Mouse (Mus musculus) liver, adult 2 months (tissue): Measurements from ENCODE around the gene Rpl39. TPM values are rescaled to one million over a fixed set of nuclear protein-coding genes. Genes with fewer than 3 reads are reported as not detected.
"Not testable (repeated sequence)": the region's sequence is repeated elsewhere in the genome, so short reads cannot be mapped to it uniquely, and the experiment has no call there.

Experiments used
- DNase-seq: peaks from one replicate; pipeline ENCODE4 v3.0.0-alpha.2; 2011; ENCODE audit warnings: low read depth, low spot score; ENCODE audit errors: extremely low read depth
- H3K27ac ChIP-seq: fragments of 200-500 bp; replicated peaks from 2 replicates; pipeline ENCODE4 v1.5.1; 2012; ENCODE audit warnings: low read depth, mild to moderate bottlenecking, control low read depth, inconsistent platforms, low read length; ENCODE audit not compliant: insufficient read depth
- H3K27me3 ChIP-seq: fragments of 200-500 bp; 2 replicates; pipeline ENCODE4 v1.6.1; 2012; ENCODE audit warnings: mild to moderate bottlenecking, moderate library complexity, low read length, inconsistent platforms; ENCODE audit not compliant: control insufficient read depth, insufficient read depth
- H3K36me3 ChIP-seq: fragments of 200-500 bp; 2 replicates; pipeline ENCODE4 v1.6.1; 2012; ENCODE audit warnings: low read length, inconsistent platforms; ENCODE audit not compliant: control insufficient read depth, insufficient read depth
- H3K4me1 ChIP-seq: fragments of 200-500 bp; 2 replicates; pipeline ENCODE4 v1.6.1; 2011; ENCODE audit warnings: low read length; ENCODE audit not compliant: control insufficient read depth, insufficient read depth
- H3K4me3 ChIP-seq: fragments of 200-500 bp; 2 replicates; pipeline ENCODE4 v1.5.1; 2011; ENCODE audit warnings: low read depth, mild to moderate bottlenecking, control low read depth, low read length, moderate library complexity; ENCODE audit not compliant: insufficient read depth
- H3K79me2 ChIP-seq: fragments of 200-500 bp; 2 replicates; pipeline ENCODE4 v1.6.1; 2012; ENCODE audit warnings: inconsistent platforms, mild to moderate bottlenecking, low read length, moderate library complexity; ENCODE audit not compliant: control insufficient read depth, insufficient read depth
- H3K9ac ChIP-seq: fragments of 200-500 bp; 2 replicates; pipeline ENCODE4 v1.6.1; 2012; ENCODE audit warnings: low read depth, mild to moderate bottlenecking, control low read depth, inconsistent platforms, low read length
- CTCF ChIP-seq: fragments of 200-500 bp; IDR thresholded peaks from 2 replicates; pipeline ENCODE4 v1.5.1; 2011; ENCODE audit warnings: low read depth, low read length, control low read depth
- POLR2A ChIP-seq: fragments of 200-500 bp; IDR thresholded peaks from 2 replicates; pipeline ENCODE4 v1.6.1; 2011; ENCODE audit warnings: low read length, control low read depth; ENCODE audit not compliant: insufficient read depth; ENCODE audit errors: extremely low read depth
- WGBS: fragments of 180-500 bp; shearing (Covaris S2); methylation state at CpG from one replicate; pipeline ENCODE4 v1.1.7; 2018; 5-methylcytosine and 5-hydroxymethylcytosine counted together
- polyA plus RNA-seq: library from polyadenylated mRNA; depleted of rRNA; stranded (reverse); fragments of >200 nt; gene quantifications from 2 replicates; pipeline ENCODE4 v1.2.3, GENCODE M21; 2012
- total RNA-seq: library from RNA; depleted of rRNA; stranded (reverse); fragments of >200 nt; gene quantifications from 2 replicates; pipeline ENCODE4 v1.2.3, GENCODE M21; 2014

Gene Rpl39
- total and polyA plus RNA-seq, 2 experiments = 35.1 to 175 TPM

GRCm38 (mm10) chrX:37095106-37095768, 10.0 kb upstream of the Rpl39 start:
- no peaks in the 10 kb centered on the region for H3K79me2 ChIP-seq
- no peaks in the 10 kb centered on the region for H3K4me1 ChIP-seq
- H3K27me3 ChIP-seq = no peaks in the 10 kb centered on the region
- peaks cover 22% of the 10 kb centered on the region for H3K36me3 ChIP-seq
- H3K4me3 ChIP-seq = no peak overlapping the region
- no peak for DNase-seq
- 95% methylated on average over 11 of the region's 11 CpGs for WGBS
- H3K27ac ChIP-seq = no peak overlapping the region
- no peak overlapping the region for H3K9ac ChIP-seq
- TF ChIP-seq CTCF = no peak

- TF ChIP-seq CTCF = no peak
- no peak for TF ChIP-seq POLR2A
- H3K27me3 ChIP-seq = no peaks in the 10 kb centered on the region
- no peaks in the 10 kb centered on the region for H3K79me2 ChIP-seq
- H3K36me3 ChIP-seq = peaks cover 11% of the 10 kb centered on the region; the same call in 1 of the 2 replicates
- WGBS = 62% methylated on average over 3 of the region's 3 CpGs
- DNase-seq = no peak
- H3K9ac ChIP-seq = no peak overlapping the region
- no peak overlapping the region for H3K27ac ChIP-seq
- H3K4me1 ChIP-seq = no peaks in the 10 kb centered on the region
- H3K4me3 ChIP-seq = no peak overlapping the region
Observed at GRCm38 (mm10) chrX:37091457-37091856, 6.3 kb upstream of the Rpl39 start.

- H3K27me3 ChIP-seq = no peaks in the 10 kb centered on the region
- WGBS = 94% methylated on average over 1 of the region's 1 CpGs
- H3K36me3 ChIP-seq = peaks cover 8% of the 10 kb centered on the region; the same call in 1 of the 2 replicates
- no peak for DNase-seq
- no peak overlapping the region for H3K9ac ChIP-seq
- H3K4me3 ChIP-seq = no peak overlapping the region
- no peaks in the 10 kb centered on the region for H3K79me2 ChIP-seq
- no peak overlapping the region for H3K27ac ChIP-seq
- H3K4me1 ChIP-seq = no peaks in the 10 kb centered on the region
- TF ChIP-seq POLR2A (no peak), CTCF (no peak)
Observed at GRCm38 (mm10) chrX:37088778-37089177, 3.6 kb upstream of the Rpl39 start.

GRCm38 (mm10) chrX:37085665-37086064, 463 bp upstream of the Rpl39 start:
- TF ChIP-seq POLR2A = no peak
- TF ChIP-seq CTCF = no peak
- peaks cover 4% of the 10 kb centered on the region for H3K4me1 ChIP-seq
- no peak for DNase-seq
- peak overlapping the region; percentile 50; the same call in 1 of the 2 replicates for H3K27ac ChIP-seq
- H3K36me3 ChIP-seq = peaks cover 13% of the 10 kb centered on the region
- H3K9ac ChIP-seq = peak overlapping the region; percentile 53
- no peaks in the 10 kb centered on the region for H3K27me3 ChIP-seq
- no peaks in the 10 kb centered on the region; the same call in 1 of the 2 replicates for H3K79me2 ChIP-seq
- WGBS = 3% methylated on average over 9 of the region's 9 CpGs
- H3K4me3 ChIP-seq = peak overlapping the region; percentile 86

GRCm38 (mm10) chrX:37084318-37084926, 780 bp downstream of the Rpl39 start:
- under 1% methylated on average over 19 of the region's 19 CpGs for WGBS
- Histone ChIP-seq H3K4me1 (peaks cover 4% of the 10 kb centered on the region), H3K9ac (peak overlapping the region; percentile 77), H3K36me3 (peaks cover 13% of the 10 kb centered on the region), H3K27ac (peak overlapping the region; percentile 97), H3K4me3 (peak overlapping the region; percentile 86), H3K79me2 (no peaks in the 10 kb centered on the region; the same call in 1 of the 2 replicates), H3K27me3 (no peaks in the 10 kb centered on the region)
- DNase-seq = peak; percentile 29
- TF ChIP-seq POLR2A = no peak
- no peak for TF ChIP-seq CTCF

GRCm38 (mm10) chrX:37081194-37081593, 4.0 kb downstream of the Rpl39 start:
- no peak for DNase-seq
- peaks cover 13% of the 10 kb centered on the region for H3K36me3 ChIP-seq
- no peaks in the 10 kb centered on the region; the same call in 1 of the 2 replicates for H3K79me2 ChIP-seq
- TF ChIP-seq POLR2A (no peak), CTCF (no peak)
- H3K4me1 ChIP-seq = peaks cover 4% of the 10 kb centered on the region
- no peak overlapping the region for H3K4me3 ChIP-seq
- H3K27ac ChIP-seq = no peak overlapping the region
- 75% methylated on average over 6 of the region's 6 CpGs for WGBS
- H3K9ac ChIP-seq = no peak overlapping the region
- no peaks in the 10 kb centered on the region for H3K27me3 ChIP-seq

GRCm38 (mm10) chrX:37080345-37080744, 4.9 kb downstream of the Rpl39 start:
- 81% methylated on average over 4 of the region's 4 CpGs for WGBS
- H3K9ac ChIP-seq, H3K79me2 ChIP-seq, H3K4me1 ChIP-seq, H3K27me3 ChIP-seq, DNase-seq, H3K4me3 ChIP-seq, H3K27ac ChIP-seq: not testable (repeated sequence)
- H3K36me3 ChIP-seq = peaks cover 13% of the 10 kb centered on the region
